Mouse (Mus musculus) bone marrow, adult 2 months (tissue): Measurements from ENCODE around the gene Car12. TPM values are rescaled to one million over a fixed set of nuclear protein-coding genes. Genes with fewer than 3 reads are reported as not detected.

ENCODE experiments used
- H3K27ac ChIP-seq: fragments of 200-500 bp; 2 replicates; pipeline ENCODE4 v1.5.1; 2012; ENCODE audit warnings: low read depth, mild to moderate bottlenecking, control low read depth, inconsistent platforms, low read length; ENCODE audit not compliant: control insufficient read depth, poor library complexity, insufficient read depth
- H3K4me1 ChIP-seq: fragments of 200-500 bp; 2 replicates; pipeline ENCODE4 v1.6.1; 2011; ENCODE audit warnings: low read length; ENCODE audit not compliant: control insufficient read depth, insufficient read depth
- H3K4me3 ChIP-seq: fragments of 200-500 bp; replicated peaks from 2 replicates; pipeline ENCODE3; 2011; ENCODE audit warnings: mild to moderate bottlenecking, low read depth, low read length, control low read depth; ENCODE audit not compliant: control insufficient read depth
- CTCF ChIP-seq: fragments of 200-500 bp; IDR thresholded peaks from 2 replicates; pipeline ENCODE4 v1.5.1; 2011; ENCODE audit warnings: low read length, control low read depth; ENCODE audit not compliant: control insufficient read depth, insufficient read depth
- POLR2A ChIP-seq: fragments of 200-500 bp; IDR thresholded peaks from 2 replicates; pipeline ENCODE4 v1.6.1; 2011; ENCODE audit warnings: low read depth, mild to moderate bottlenecking, control low read depth, low read length, borderline replicate concordance; ENCODE audit not compliant: control insufficient read depth
- WGBS: fragments of 180-500 bp; shearing (Covaris S2); methylation state at CpG from one replicate; pipeline ENCODE4 v1.1.7; 2018; 5-methylcytosine and 5-hydroxymethylcytosine counted together
- polyA plus RNA-seq: library from polyadenylated mRNA; stranded (reverse); fragments of >200 nt; gene quantifications from 2 replicates; pipeline ENCODE4 v1.2.4, GENCODE M21; 2011; ENCODE audit warnings: low replicate concordance; ENCODE audit not compliant: missing spikeins, insufficient read depth, insufficient read length

The Car12 gene
- 0.95 and 1.1 TPM in 2 replicates for polyA plus RNA-seq

DNA sequence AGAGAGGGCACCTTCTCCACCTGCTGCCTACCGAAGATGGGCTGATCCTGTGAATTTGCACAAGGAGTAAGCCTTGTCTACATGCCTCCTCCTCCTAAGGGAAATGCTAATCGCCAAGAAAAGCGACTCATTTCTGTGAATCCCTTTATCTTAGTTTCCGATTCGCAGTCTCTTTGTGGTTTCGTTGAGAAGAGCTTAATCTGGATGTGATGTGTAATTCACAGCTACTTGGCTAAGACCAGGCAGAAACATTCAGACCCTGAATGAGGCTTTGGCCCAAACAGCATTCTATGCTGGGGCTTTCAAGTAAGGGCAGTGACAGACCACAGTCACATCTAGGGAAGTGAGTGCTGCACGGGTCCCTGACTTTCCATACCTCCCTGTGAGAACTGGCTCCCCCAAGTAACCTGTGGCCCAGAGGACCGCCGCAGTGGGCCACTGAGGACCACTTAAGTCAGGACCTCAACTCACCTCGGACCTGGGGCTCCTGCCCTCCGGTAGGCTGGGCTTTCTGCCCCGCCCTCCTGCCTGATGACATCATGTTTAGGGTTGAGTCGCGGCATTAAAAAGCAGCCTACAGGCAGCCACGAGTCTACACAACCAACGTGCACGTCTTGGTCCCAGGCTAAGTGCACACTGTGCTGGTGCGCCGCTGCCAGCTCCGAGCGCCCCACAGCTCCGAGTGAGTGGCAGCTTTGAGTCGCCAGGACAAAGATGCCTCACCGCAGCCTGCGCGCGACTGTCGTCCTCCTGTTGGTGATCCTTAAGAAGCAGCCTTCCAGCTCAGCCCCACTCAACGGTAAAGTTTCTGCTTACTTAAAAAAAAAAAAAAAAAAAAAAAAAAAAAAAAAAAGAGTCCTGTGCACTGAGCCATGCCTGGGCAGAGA is at the start of gene Car12:
Gene Car12, plus strand, starts transcription at position 552 of the 887 bp plus-strand sequence.
- Histone ChIP-seq H3K27ac (no peak within 1 kb of the TSS), H3K4me3 (peak within 1 kb of the TSS; percentile 25), H3K4me1 (no peaks in the 10 kb centered on the region)
- TF ChIP-seq POLR2A, result no peak
- TF ChIP-seq CTCF, result no peak
- 11% methylated on average over 29 of the region's 29 CpGs for WGBS

GRCm38 (mm10) chr9:66663764-66664163 is 49.7 kb upstream of the Car12 start:
- H3K27ac ChIP-seq, result no peak overlapping the region
- H3K4me3 ChIP-seq, result no peak overlapping the region
- WGBS, result 43% methylated on average over 3 of the region's 3 CpGs
- TF ChIP-seq POLR2A (no peak), CTCF (no peak)
- no peaks in the 10 kb centered on the region; the same call in 1 of the 2 replicates for H3K4me1 ChIP-seq

DNA sequence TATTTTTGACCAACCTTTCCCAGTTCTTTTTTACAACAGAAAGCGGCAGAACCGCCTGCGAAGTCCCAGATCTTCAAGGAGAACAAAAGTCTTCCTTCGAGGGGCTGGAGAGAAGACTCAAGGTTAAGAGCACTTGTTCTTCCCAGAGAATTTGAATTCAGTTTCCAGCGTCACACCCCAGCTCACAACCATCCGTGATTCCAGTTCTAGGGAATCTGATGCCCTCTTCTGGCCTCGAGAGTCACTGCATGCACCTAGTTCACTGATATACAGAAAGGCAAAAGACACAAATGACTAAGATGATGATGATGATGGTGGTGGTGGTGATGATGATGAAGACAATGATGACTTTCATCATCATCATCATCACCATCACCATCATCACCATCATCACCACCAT is 48.9 kb upstream of the Car12 start:
- 91% methylated on average over 7 of the region's 7 CpGs for WGBS
- Histone ChIP-seq H3K4me3 (no peak overlapping the region), H3K27ac (no peak overlapping the region), H3K4me1 (no peaks in the 10 kb centered on the region; the same call in 1 of the 2 replicates)
- TF ChIP-seq POLR2A (no peak), CTCF (no peak)

- WGBS, result 65% methylated on average over 3 of the region's 3 CpGs
- no peak overlapping the region for H3K4me3 ChIP-seq
- H3K27ac ChIP-seq, result no peak overlapping the region
- H3K4me1 ChIP-seq, result peaks cover 2% of the 10 kb centered on the region; the same call in 1 of the 2 replicates
- TF ChIP-seq CTCF (no peak), POLR2A (no peak)
These were observed 47.3 kb upstream of the Car12 start for GRCm38 (mm10) chr9:66666153-66666552.

- no peak overlapping the region for H3K27ac ChIP-seq
- 64% methylated on average over 6 of the region's 6 CpGs for WGBS
- TF ChIP-seq POLR2A (no peak), CTCF (no peak)
- H3K4me1 ChIP-seq, result peaks cover 2% of the 10 kb centered on the region; the same call in 1 of the 2 replicates
- H3K4me3 ChIP-seq, result no peak overlapping the region
These were observed 46.4 kb upstream of the Car12 start for GRCm38 (mm10) chr9:66667046-66667445.

DNA sequence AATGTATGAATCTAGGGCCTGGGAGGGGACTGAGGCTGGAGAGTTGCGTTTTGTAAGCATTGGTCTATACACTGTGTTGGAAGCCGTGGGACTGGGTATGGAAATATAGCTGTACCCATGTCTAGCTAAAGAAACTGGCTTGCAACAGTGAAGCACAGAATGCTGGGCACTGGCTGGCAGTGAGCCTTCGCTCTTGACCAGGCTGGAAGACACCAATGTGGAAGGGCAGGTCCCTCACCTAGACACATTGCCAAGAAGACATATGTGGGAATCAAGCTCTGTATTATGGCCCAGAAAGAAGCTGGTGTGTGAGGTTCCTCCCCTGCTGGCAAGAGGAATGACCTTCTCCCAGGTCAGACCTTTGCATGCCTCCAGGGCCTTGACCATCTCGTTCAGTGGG is 45.6 kb upstream of the Car12 start:
- Histone ChIP-seq H3K4me1 (peaks cover 2% of the 10 kb centered on the region; the same call in 1 of the 2 replicates), H3K4me3 (no peak overlapping the region), H3K27ac (no peak overlapping the region)
- WGBS, result 82% methylated on average over 4 of the region's 4 CpGs
- no peak for TF ChIP-seq POLR2A
- TF ChIP-seq CTCF, result no peak

- Histone ChIP-seq H3K27ac (no peak overlapping the region; the same call in 1 of the 2 replicates), H3K4me3 (no peak overlapping the region), H3K4me1 (peaks cover 2% of the 10 kb centered on the region; the same call in 1 of the 2 replicates)
- WGBS, result 25% methylated on average over 7 of the region's 7 CpGs
- TF ChIP-seq POLR2A (no peak), CTCF (no peak)
These were observed 43.9 kb upstream of the Car12 start for GRCm38 (mm10) chr9:66669561-66670078.

GRCm38 (mm10) chr9:66673771-66674170 is 39.7 kb upstream of the Car12 start:
- no peak overlapping the region for H3K27ac ChIP-seq
- H3K4me3 ChIP-seq, result no peak overlapping the region
- no peak for TF ChIP-seq CTCF
- TF ChIP-seq POLR2A, result no peak
- H3K4me1 ChIP-seq, result peaks cover 2% of the 10 kb centered on the region; the same call in 1 of the 2 replicates
- WGBS, result 62% methylated on average over 2 of the region's 2 CpGs
